Mouse (Mus musculus): ENCODE results near the gene Abhd14b. TPM values are rescaled to one million over a fixed set of nuclear protein-coding genes. Genes with fewer than 3 reads are reported as not detected.

Abhd14b gene
- total and polyA plus RNA-seq, 2 experiments, result 129 to 402 TPM

GRCm38 (mm10) chr9:106465571-106466200 is 18.4 kb downstream of the Abhd14b start, which contains the start of gene Gpr62:
TSS of gene Gpr62 (minus strand) at chr9:106465938.
- TF ChIP-seq CTCF (IDR thresholded peaks at IDR 0.05; ENCODE audit: low read depth, low read length) (no peak), POLR2A (IDR thresholded peaks at IDR 0.05; ENCODE audit: extremely low read depth, insufficient read depth, low read length) (no peak)
- H3K27ac ChIP-seq (replicated peaks; ENCODE audit: insufficient read depth, low read depth, low read length), result no peak within 1 kb of the TSS
- H3K4me3 ChIP-seq (ENCODE audit: insufficient read depth, low read depth, low read length), result peak within 1 kb of the TSS; percentile 42; the same call in 1 of the 2 replicates
- peaks cover 2% of the 10 kb centered on the region; the same call in 1 of the 2 replicates for H3K4me1 ChIP-seq (ENCODE audit: control insufficient read depth, insufficient read depth, low read length)
- peak within 1 kb of the TSS; percentile 37; the same call in 1 of the 2 replicates for H3K9ac ChIP-seq (ENCODE audit: low read depth, low read length)
- H3K79me2 ChIP-seq (ENCODE audit: control insufficient read depth, insufficient read depth, low read length), result no peaks in the 10 kb centered on the region
- no peaks in the 10 kb centered on the region for H3K27me3 ChIP-seq (ENCODE audit: control insufficient read depth, insufficient read depth, low read length)
- 48% methylated on average over 26 of the region's 26 CpGs for WGBS
- H3K36me3 ChIP-seq (ENCODE audit: control insufficient read depth, insufficient read depth, low read length), result no peaks in the 10 kb centered on the region; the same call in 1 of the 2 replicates
- DNase-seq (ENCODE audit: extremely low read depth, low read depth, low spot score), result no peak

GRCm38 (mm10) chr9:106466721-106467120 is 19.5 kb downstream of the Abhd14b start:
- 79% methylated on average over 6 of the region's 6 CpGs for WGBS
- no peak overlapping the region for H3K27ac ChIP-seq (replicated peaks; ENCODE audit: insufficient read depth, low read depth, low read length)
- no peaks in the 10 kb centered on the region for H3K79me2 ChIP-seq (ENCODE audit: control insufficient read depth, insufficient read depth, low read length)
- H3K4me1 ChIP-seq (ENCODE audit: control insufficient read depth, insufficient read depth, low read length), result peaks cover 2% of the 10 kb centered on the region; the same call in 1 of the 2 replicates
- no peak for TF ChIP-seq CTCF (IDR thresholded peaks at IDR 0.05; ENCODE audit: low read depth, low read length)
- TF ChIP-seq POLR2A (IDR thresholded peaks at IDR 0.05; ENCODE audit: extremely low read depth, insufficient read depth, low read length), result no peak
- no peak overlapping the region for H3K9ac ChIP-seq (ENCODE audit: low read depth, low read length)
- no peaks in the 10 kb centered on the region for H3K27me3 ChIP-seq (ENCODE audit: control insufficient read depth, insufficient read depth, low read length)
- no peak overlapping the region for H3K4me3 ChIP-seq (ENCODE audit: insufficient read depth, low read depth, low read length)
- H3K36me3 ChIP-seq (ENCODE audit: control insufficient read depth, insufficient read depth, low read length), result no peaks in the 10 kb centered on the region; the same call in 1 of the 2 replicates
- DNase-seq (ENCODE audit: extremely low read depth, low read depth, low spot score), result no peak

- Histone ChIP-seq H3K9ac (ENCODE audit: low read depth, low read length) (no peak overlapping the region), H3K36me3 (ENCODE audit: control insufficient read depth, insufficient read depth, low read length) (no peaks in the 10 kb centered on the region), H3K27ac (replicated peaks; ENCODE audit: insufficient read depth, low read depth, low read length) (no peak overlapping the region), H3K4me1 (ENCODE audit: control insufficient read depth, insufficient read depth, low read length) (peaks cover 2% of the 10 kb centered on the region; the same call in 1 of the 2 replicates), H3K79me2 (ENCODE audit: control insufficient read depth, insufficient read depth, low read length) (no peaks in the 10 kb centered on the region), H3K27me3 (ENCODE audit: control insufficient read depth, insufficient read depth, low read length) (no peaks in the 10 kb centered on the region), H3K4me3 (ENCODE audit: insufficient read depth, low read depth, low read length) (no peak overlapping the region)
- TF ChIP-seq CTCF (IDR thresholded peaks at IDR 0.05; ENCODE audit: low read depth, low read length), result no peak
- TF ChIP-seq POLR2A (IDR thresholded peaks at IDR 0.05; ENCODE audit: extremely low read depth, insufficient read depth, low read length), result no peak
- WGBS, result 89% methylated on average over 7 of the region's 7 CpGs
- DNase-seq (ENCODE audit: extremely low read depth, low read depth, low spot score), result no peak
Measured at GRCm38 (mm10) chr9:106467746-106468145, 20.5 kb downstream of the Abhd14b start.

GRCm38 (mm10) chr9:106469317-106469716 is 22.1 kb downstream of the Abhd14b start:
- DNase-seq (ENCODE audit: extremely low read depth, low read depth, low spot score), result peak; percentile 51
- no peaks in the 10 kb centered on the region for H3K79me2 ChIP-seq (ENCODE audit: control insufficient read depth, insufficient read depth, low read length)
- TF ChIP-seq CTCF (IDR thresholded peaks at IDR 0.05; ENCODE audit: low read depth, low read length) (peak; percentile 56), POLR2A (IDR thresholded peaks at IDR 0.05; ENCODE audit: extremely low read depth, insufficient read depth, low read length) (no peak)
- 37% methylated on average over 6 of the region's 6 CpGs for whole genome bisulfite sequencing
- no peak overlapping the region for H3K9ac ChIP-seq (ENCODE audit: low read depth, low read length)
- H3K27ac ChIP-seq (replicated peaks; ENCODE audit: insufficient read depth, low read depth, low read length), result no peak overlapping the region
- H3K4me1 ChIP-seq (ENCODE audit: control insufficient read depth, insufficient read depth, low read length), result peaks cover 2% of the 10 kb centered on the region; the same call in 1 of the 2 replicates
- no peaks in the 10 kb centered on the region for H3K36me3 ChIP-seq (ENCODE audit: control insufficient read depth, insufficient read depth, low read length)
- H3K4me3 ChIP-seq (ENCODE audit: insufficient read depth, low read depth, low read length), result no peak overlapping the region
- H3K27me3 ChIP-seq (ENCODE audit: control insufficient read depth, insufficient read depth, low read length), result no peaks in the 10 kb centered on the region

GRCm38 (mm10) chr9:106469776-106470175 is 22.5 kb downstream of the Abhd14b start:
- DNase-seq (ENCODE audit: extremely low read depth, low read depth, low spot score), result no peak
- Histone ChIP-seq H3K9ac (ENCODE audit: low read depth, low read length) (no peak overlapping the region), H3K27me3 (ENCODE audit: control insufficient read depth, insufficient read depth, low read length) (no peaks in the 10 kb centered on the region), H3K36me3 (ENCODE audit: control insufficient read depth, insufficient read depth, low read length) (no peaks in the 10 kb centered on the region), H3K4me3 (ENCODE audit: insufficient read depth, low read depth, low read length) (no peak overlapping the region), H3K27ac (replicated peaks; ENCODE audit: insufficient read depth, low read depth, low read length) (no peak overlapping the region), H3K4me1 (ENCODE audit: control insufficient read depth, insufficient read depth, low read length) (peaks cover 2% of the 10 kb centered on the region; the same call in 1 of the 2 replicates), H3K79me2 (ENCODE audit: control insufficient read depth, insufficient read depth, low read length) (no peaks in the 10 kb centered on the region; the same call in 1 of the 2 replicates)
- 69% methylated on average over 9 of the region's 9 CpGs for WGBS
- TF ChIP-seq POLR2A (IDR thresholded peaks at IDR 0.05; ENCODE audit: extremely low read depth, insufficient read depth, low read length) (no peak), CTCF (IDR thresholded peaks at IDR 0.05; ENCODE audit: low read depth, low read length) (no peak)
